Mouse (Mus musculus): ENCODE results near the gene AC140267.1. TPM values are rescaled to one million over a fixed set of nuclear protein-coding genes. Genes with fewer than 3 reads are reported as not detected.

The AC140267.1 gene
- total RNA-seq (2021): 10 to 100 TPM in 1 of 2 experiments, not detected in 1; 11.6 TPM
- long read RNA-seq, experiment 1: 0 reads
- long read RNA-seq, experiment 2, partial matches to known transcripts: 0 of 1 reads
- long read RNA-seq, experiment 2, other reads (novel, unspliced or antisense): 0 of 1 reads

GRCm38 (mm10) chr15:80235535-80235934 is at the start of gene AC140267.1:
TSS of gene AC140267.1 (plus strand) at chr15:80235835.
- no peak for DNase-seq (ENCODE audit: low spot score in 2 of 2)

- no peak for DNase-seq (ENCODE audit: low spot score in 2 of 2)
Observed at GRCm38 (mm10) chr15:80188927-80189326, 46.7 kb upstream of the AC140267.1 start.

- DNase-seq (ENCODE audit: low spot score in 2 of 2): no peak
Observed at GRCm38 (mm10) chr15:80190075-80190474, 45.6 kb upstream of the AC140267.1 start.

- DNase-seq (ENCODE audit: low spot score in 2 of 2): no peak
Observed at GRCm38 (mm10) chr15:80191585-80192245, 43.9 kb upstream of the AC140267.1 start.

GRCm38 (mm10) chr15:80192246-80192585 is 43.4 kb upstream of the AC140267.1 start:
- DNase-seq (ENCODE audit: low spot score in 2 of 2): no peak

GRCm38 (mm10) chr15:80192847-80193246 is 42.8 kb upstream of the AC140267.1 start:
- no peak for DNase-seq (ENCODE audit: low spot score in 2 of 2)

GRCm38 (mm10) chr15:80199556-80199955 is 36.1 kb upstream of the AC140267.1 start:
- DNase-seq (ENCODE audit: low spot score in 2 of 2): no peak

- DNase-seq (ENCODE audit: low spot score in 2 of 2): no peak
Observed at GRCm38 (mm10) chr15:80202111-80202775, 33.4 kb upstream of the AC140267.1 start.

- peak in 1 of 2 experiments; percentile 16 for DNase-seq (ENCODE audit: low spot score in 2 of 2)
Observed at GRCm38 (mm10) chr15:80203406-80203805, 32.2 kb upstream of the AC140267.1 start.

GRCm38 (mm10) chr15:80206057-80206565 is 29.5 kb upstream of the AC140267.1 start:
- DNase-seq (ENCODE audit: low spot score in 2 of 2): no peak

GRCm38 (mm10) chr15:80208446-80208845 is 27.2 kb upstream of the AC140267.1 start:
- no peak for DNase-seq (ENCODE audit: low spot score in 2 of 2)

- DNase-seq (ENCODE audit: low spot score in 2 of 2): no peak
Observed at GRCm38 (mm10) chr15:80213688-80214087, 21.9 kb upstream of the AC140267.1 start.

GRCm38 (mm10) chr15:80215716-80216479 is 19.7 kb upstream of the AC140267.1 start:
- peak; percentile 26 to 50 for DNase-seq (ENCODE audit: low spot score in 2 of 2)

GRCm38 (mm10) chr15:80216480-80216820 is 19.2 kb upstream of the AC140267.1 start:
- DNase-seq (ENCODE audit: low spot score in 2 of 2): no peak

GRCm38 (mm10) chr15:80217476-80217875 is 18.2 kb upstream of the AC140267.1 start:
- peak in 1 of 2 experiments; percentile 16 for DNase-seq (ENCODE audit: low spot score in 2 of 2)

GRCm38 (mm10) chr15:80219211-80219610 is 16.4 kb upstream of the AC140267.1 start:
- peak in 1 of 2 experiments; percentile 11 for DNase-seq (ENCODE audit: low spot score in 2 of 2)

- DNase-seq (ENCODE audit: low spot score in 2 of 2): no peak
Observed at GRCm38 (mm10) chr15:80219705-80220657, 15.7 kb upstream of the AC140267.1 start.

- no peak for DNase-seq (ENCODE audit: low spot score in 2 of 2)
Observed at GRCm38 (mm10) chr15:80221031-80221430, 14.6 kb upstream of the AC140267.1 start.

GRCm38 (mm10) chr15:80223751-80224150 is 11.9 kb upstream of the AC140267.1 start:
- no peak for DNase-seq (ENCODE audit: low spot score in 2 of 2)

GRCm38 (mm10) chr15:80225208-80225607 is 10.4 kb upstream of the AC140267.1 start:
- peak; percentile 83 to 90 for DNase-seq (ENCODE audit: low spot score in 2 of 2)
